Mouse (Mus musculus) liver, embryonic 14.5 days (tissue): Measurements from ENCODE around the gene Fndc3a. TPM values are rescaled to one million over a fixed set of nuclear protein-coding genes. Genes with fewer than 3 reads are reported as not detected.

Experiments
- ATAC-seq: fragments of 200-750 bp; cut with Nextera tagmentation; 2 replicates; pipeline ENCODE4 v1.8.0; 2017; ENCODE audit warnings: moderate number of reproducible peaks, mild to moderate bottlenecking, moderate library complexity; ENCODE audit not compliant: insufficient read depth
- DNase-seq, 3 experiments: peaks; one replicate each; pipeline ENCODE4 v3.0.0-alpha.2; 2012 to 2013; ENCODE audit warnings: low read depth in 3 of 3, low spot score in 3 of 3
- H3K27ac ChIP-seq: fragments of 300-500 bp; sonication (generic); 2 replicates; pipeline ENCODE4 v1.5.1; 2014; ENCODE audit warnings: moderate library complexity, mild to moderate bottlenecking, control low read depth, inconsistent platforms
- H3K27me3 ChIP-seq: fragments of 300-500 bp; sonication (generic); 2 replicates; pipeline ENCODE4 v1.6.1; 2014; ENCODE audit warnings: mild to moderate bottlenecking, low read length, moderate library complexity; ENCODE audit not compliant: control insufficient read depth, insufficient read depth
- H3K36me3 ChIP-seq: fragments of 300-500 bp; sonication (generic); replicated peaks from 2 replicates; pipeline ENCODE4 v1.6.1; 2014; ENCODE audit warnings: low read depth; ENCODE audit not compliant: control insufficient read depth, insufficient read depth
- H3K4me1 ChIP-seq, 2 experiments: fragments of 200-500 bp in 1 of 2; fragments of 300-500 bp in 1 of 2; sonication (generic) in 1 of 2; replicated peaks; 2 replicates each; pipeline ENCODE4 v1.6.1; 2012 to 2014; ENCODE audit warnings: antibody characterized with exemption in 1 of 2, inconsistent platforms in 1 of 2, low read length in 1 of 2; ENCODE audit not compliant: control insufficient read depth in 2 of 2, insufficient read depth in 2 of 2
- H3K4me2 ChIP-seq: fragments of 300-500 bp; sonication (generic); 2 replicates; pipeline ENCODE4 v1.6.1; 2014; ENCODE audit warnings: low read depth, mild to moderate bottlenecking, control low read depth, moderate library complexity
- H3K4me3 ChIP-seq, 2 experiments: fragments of 200-500 bp in 1 of 2; fragments of 300-500 bp in 1 of 2; sonication (generic) in 1 of 2; 2 replicates each; pipeline ENCODE4 v1.5.1; 2012 to 2014; ENCODE audit warnings: low read depth in 2 of 2, low read length in 2 of 2, mild to moderate bottlenecking in 2 of 2, control low read depth in 1 of 2, inconsistent platforms in 1 of 2, moderate library complexity in 1 of 2; ENCODE audit not compliant: insufficient read depth in 1 of 2
- H3K9ac ChIP-seq: fragments of 300-500 bp; sonication (generic); replicated peaks from 2 replicates; pipeline ENCODE4 v1.6.1; 2014; ENCODE audit warnings: mild to moderate bottlenecking, control low read depth, moderate library complexity
- H3K9me3 ChIP-seq: fragments of 300-500 bp; sonication (generic); 2 replicates; pipeline ENCODE4 v1.6.1; 2016; ENCODE audit warnings: low read length, mixed read lengths; ENCODE audit not compliant: control insufficient read depth
- CTCF ChIP-seq: IDR thresholded peaks from 2 replicates; pipeline ENCODE4 v1.5.1; 2016; ENCODE audit warnings: antibody characterized with exemption, low read depth, control low read depth
- EP300 ChIP-seq: IDR thresholded peaks from 2 replicates; pipeline ENCODE4 v1.6.1; 2016; ENCODE audit warnings: antibody characterized with exemption, low read depth
- WGBS: fragments of 180-500 bp; shearing (Covaris S2); extraction: QIAGEN DNeasy Blood & Tissue Kit; methylation state at CpG from one replicate; pipeline ENCODE4 v1.1.7; 2014; ENCODE audit not compliant: insufficient replicate concordance; 5-methylcytosine and 5-hydroxymethylcytosine counted together
- polyA plus RNA-seq, 2 experiments: library from polyadenylated mRNA; depleted of rRNA in 1 of 2; stranded (reverse) in 1 of 2; unstranded in 1 of 2; fragments of >200 nt; fragmentation: Nextera tagmentation in 1 of 2; extraction: Ambion mirVana in 1 of 2; gene quantifications; 2 replicates each; pipeline versions ENCODE4 v1.2.1 to v1.2.3; 2012 to 2014

Fndc3a gene
- polyA plus RNA-seq, 2 experiments, result 5.5 to 6.8 TPM

GRCm38 (mm10) chr14:72684857-72685370, 24.9 kb downstream of the Fndc3a start:
- ATAC-seq (no peak), DNase-seq (no peak)
- H3K4me1 ChIP-seq, result no peaks in the 10 kb centered on the region
- H3K9ac ChIP-seq, result no peak overlapping the region
- no peaks in the 10 kb centered on the region for H3K36me3 ChIP-seq
- no peak overlapping the region for H3K4me2 ChIP-seq
- no peaks in the 10 kb centered on the region for H3K27me3 ChIP-seq
- TF ChIP-seq EP300 (no peak), CTCF (no peak)
- H3K27ac ChIP-seq, result no peak overlapping the region
- H3K9me3 ChIP-seq, result no peaks in the 10 kb centered on the region
- H3K4me3 ChIP-seq, result no peak overlapping the region
- 59% methylated on average over 4 of the region's 4 CpGs for WGBS

- no peaks in the 10 kb centered on the region for H3K4me1 ChIP-seq
- H3K9me3 ChIP-seq, result no peaks in the 10 kb centered on the region
- H3K27me3 ChIP-seq, result no peaks in the 10 kb centered on the region
- ATAC-seq, result no peak
- H3K9ac ChIP-seq, result no peak overlapping the region
- no peak for DNase-seq
- no peak overlapping the region for H3K4me3 ChIP-seq
- no peak overlapping the region for H3K27ac ChIP-seq
- no peak overlapping the region for H3K4me2 ChIP-seq
- WGBS, result 26% methylated on average over 3 of the region's 3 CpGs
- no peak for TF ChIP-seq CTCF
- TF ChIP-seq EP300, result no peak
- no peaks in the 10 kb centered on the region for H3K36me3 ChIP-seq
Measured at GRCm38 (mm10) chr14:72677247-72677646, 32.6 kb downstream of the Fndc3a start.

GRCm38 (mm10) chr14:72671911-72672310, 37.9 kb downstream of the Fndc3a start:
- Histone ChIP-seq H3K27ac (no peak overlapping the region), H3K9me3 (no peaks in the 10 kb centered on the region), H3K36me3 (no peaks in the 10 kb centered on the region), H3K4me1 (no peaks in the 10 kb centered on the region), H3K4me3 (no peak overlapping the region), H3K4me2 (no peak overlapping the region), H3K27me3 (no peaks in the 10 kb centered on the region), H3K9ac (no peak overlapping the region)
- ATAC-seq (no peak), DNase-seq (no peak)
- WGBS, result 75% methylated on average over 3 of the region's 3 CpGs
- no peak for TF ChIP-seq EP300
- no peak for TF ChIP-seq CTCF

- H3K27me3 ChIP-seq, result no peaks in the 10 kb centered on the region
Measured at GRCm38 (mm10) chr14:72670987-72671386, 38.8 kb downstream of the Fndc3a start.

DNA sequence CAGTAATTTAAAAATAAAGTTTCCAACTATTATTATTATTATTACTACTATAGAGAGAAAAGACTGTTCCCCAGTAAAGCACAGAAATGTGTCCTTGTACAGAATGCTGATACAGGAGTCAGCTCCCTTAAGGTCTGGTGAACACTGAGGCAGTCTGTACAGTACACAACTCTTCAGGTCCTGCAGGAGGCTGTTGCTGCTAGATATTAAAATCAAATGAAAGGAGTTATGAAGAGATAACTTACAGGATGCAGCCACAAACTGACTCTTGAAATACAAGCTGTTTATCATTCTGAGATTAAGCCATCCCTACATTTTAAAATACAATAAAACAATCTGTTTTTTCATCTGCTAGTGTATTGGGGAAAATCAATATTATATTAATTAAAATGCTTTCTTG, 60.5 kb downstream of the Fndc3a start:
- DNase-seq (no peak), ATAC-seq (0 out of 2 replicates have a peak, but pooled peaks have one; percentile 33)
- H3K27ac ChIP-seq, result no peak overlapping the region
- TF ChIP-seq CTCF, result no peak
- peak; percentile 50 for TF ChIP-seq EP300
- H3K36me3 ChIP-seq, result no peaks in the 10 kb centered on the region
- no peak overlapping the region for H3K9ac ChIP-seq
- H3K4me1 ChIP-seq, result no peaks in the 10 kb centered on the region
- no peak overlapping the region for H3K4me3 ChIP-seq
- H3K9me3 ChIP-seq, result no peaks in the 10 kb centered on the region
- no peaks in the 10 kb centered on the region for H3K27me3 ChIP-seq
- H3K4me2 ChIP-seq, result no peak overlapping the region

More at GRCm38 (mm10) chr14:72670987-72671386, 38.8 kb downstream of the Fndc3a start:
- ATAC-seq (no peak), DNase-seq (no peak)
- H3K9ac ChIP-seq, result no peak overlapping the region
- H3K4me3 ChIP-seq, result no peak overlapping the region
- TF ChIP-seq CTCF (no peak), EP300 (no peak)
- no peaks in the 10 kb centered on the region for H3K4me1 ChIP-seq
- 90% methylated on average over 2 of the region's 2 CpGs for whole genome bisulfite sequencing
- H3K9me3 ChIP-seq, result no peaks in the 10 kb centered on the region
- no peak overlapping the region for H3K27ac ChIP-seq
- H3K4me2 ChIP-seq, result no peak overlapping the region
- H3K36me3 ChIP-seq, result no peaks in the 10 kb centered on the region
